Mouse (Mus musculus) kidney, embryonic 14.5 days (tissue): ENCODE data around the gene Vezt. TPM values are rescaled to one million over a fixed set of nuclear protein-coding genes. Genes with fewer than 3 reads are reported as not detected.

Source experiments
- ATAC-seq: fragments of 200-750 bp; cut with Nextera tagmentation; 2 replicates; pipeline ENCODE4 v1.8.0; 2017; ENCODE audit warnings: moderate number of reproducible peaks, mild to moderate bottlenecking, moderate TSS enrichment, moderate library complexity; ENCODE audit not compliant: low FRiP score, low TSS enrichment
- H3K27ac ChIP-seq: fragments of 300-500 bp; sonication (generic); 2 replicates; pipeline ENCODE4 v1.5.1; 2014; ENCODE audit warnings: low read depth, mild to moderate bottlenecking, low read length, moderate library complexity, mixed read lengths
- H3K27me3 ChIP-seq: fragments of 300-500 bp; sonication (generic); 2 replicates; pipeline ENCODE4 v1.6.1; 2014; ENCODE audit warnings: mild to moderate bottlenecking, low read length; ENCODE audit not compliant: control insufficient read depth, insufficient read depth
- H3K36me3 ChIP-seq: fragments of 300-500 bp; sonication (generic); 2 replicates; pipeline ENCODE4 v1.6.1; 2014; ENCODE audit warnings: low read length, mixed read lengths; ENCODE audit not compliant: control insufficient read depth, insufficient read depth
- H3K4me1 ChIP-seq: fragments of 300-500 bp; sonication (generic); 2 replicates; pipeline ENCODE4 v1.6.1; 2014; ENCODE audit warnings: low read length, mixed read lengths; ENCODE audit not compliant: control insufficient read depth, insufficient read depth
- H3K4me2 ChIP-seq: fragments of 300-500 bp; sonication (generic); replicated peaks from 2 replicates; pipeline ENCODE4 v1.6.1; 2014; ENCODE audit warnings: low read depth, mild to moderate bottlenecking, low read length
- H3K4me3 ChIP-seq: fragments of 300-500 bp; sonication (generic); 2 replicates; pipeline ENCODE4 v1.5.1; 2014; ENCODE audit warnings: mild to moderate bottlenecking, low read length
- H3K9ac ChIP-seq: fragments of 300-500 bp; sonication (generic); 2 replicates; pipeline ENCODE4 v1.6.1; 2014; ENCODE audit warnings: low read depth, mild to moderate bottlenecking, low read length, moderate library complexity
- H3K9me3 ChIP-seq: fragments of 300-500 bp; sonication (generic); 2 replicates; pipeline ENCODE4 v1.6.1; 2016; ENCODE audit warnings: low read length; ENCODE audit not compliant: control insufficient read depth
- WGBS: fragments of 180-500 bp; shearing (Covaris S2); extraction: QIAGEN DNeasy Blood & Tissue Kit; methylation state at CpG from one replicate; pipeline ENCODE4 v1.1.7; 2014; 5-methylcytosine and 5-hydroxymethylcytosine counted together
- polyA plus RNA-seq: library from polyadenylated mRNA; unstranded; fragments of >200 nt; fragmentation: Nextera tagmentation; extraction: Ambion mirVana; gene quantifications from 2 replicates; pipeline ENCODE4 v1.2.1, GENCODE M21; 2014

The Vezt gene
- polyA plus RNA-seq, 1 experiment from 2014 or later, result 23.8 TPM

DNA sequence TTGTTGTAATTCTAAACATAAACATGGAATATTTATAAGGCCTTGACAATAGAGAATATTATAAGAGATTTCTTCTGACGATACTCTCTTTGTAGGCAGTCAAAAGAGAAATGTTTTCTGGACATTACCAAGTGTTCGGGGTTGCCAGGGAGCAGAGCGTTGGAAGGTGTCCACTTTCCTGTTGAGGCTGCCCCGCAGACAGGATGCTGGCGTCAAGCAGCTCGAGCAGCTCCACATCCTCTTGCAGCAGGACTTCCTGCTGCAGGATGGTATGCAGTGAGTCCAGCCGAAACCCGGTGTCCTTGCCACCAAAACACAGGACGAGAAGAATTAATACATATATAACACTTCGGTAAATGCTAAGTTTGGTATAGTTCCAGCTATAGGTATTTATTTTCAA lies 35.4 kb downstream of the Vezt start:
- H3K9me3 ChIP-seq, result peaks cover 4% of the 10 kb centered on the region; the same call in 1 of the 2 replicates
- H3K27me3 ChIP-seq, result no peaks in the 10 kb centered on the region
- no peak overlapping the region for H3K27ac ChIP-seq
- no peak overlapping the region for H3K4me2 ChIP-seq
- H3K4me3 ChIP-seq, result no peak overlapping the region
- H3K4me1 ChIP-seq, result no peaks in the 10 kb centered on the region
- ATAC-seq, result no peak
- H3K9ac ChIP-seq, result no peak overlapping the region
- 84% methylated on average over 10 of the region's 10 CpGs for WGBS
- H3K36me3 ChIP-seq, result peaks cover 63% of the 10 kb centered on the region

DNA sequence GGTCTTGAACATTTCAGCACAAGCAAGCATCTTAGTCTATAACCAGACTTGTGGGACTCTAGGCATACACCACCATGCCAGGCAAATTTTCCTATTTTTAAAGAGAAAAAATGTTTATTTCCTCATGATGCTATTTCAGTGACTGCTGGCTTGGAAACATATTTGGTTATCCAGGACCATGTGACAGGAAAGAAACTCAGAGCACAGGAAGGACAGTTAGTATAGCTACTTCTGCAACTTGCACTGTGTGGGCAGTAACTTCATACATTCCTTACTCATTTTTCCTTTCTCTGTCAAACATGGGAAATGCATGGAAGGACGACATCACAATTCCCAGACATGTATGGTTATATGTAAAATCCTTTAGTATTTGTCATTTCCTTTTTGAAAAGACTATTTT lies 36.3 kb downstream of the Vezt start:
- 87% methylated on average over 1 of the region's 1 CpGs for WGBS
- Histone ChIP-seq H3K9ac (no peak overlapping the region), H3K9me3 (peaks cover 4% of the 10 kb centered on the region; the same call in 1 of the 2 replicates), H3K4me1 (no peaks in the 10 kb centered on the region), H3K4me2 (no peak overlapping the region), H3K27me3 (no peaks in the 10 kb centered on the region), H3K4me3 (no peak overlapping the region), H3K36me3 (peaks cover 59% of the 10 kb centered on the region), H3K27ac (0 out of 2 replicates have a peak overlapping the region, but pooled peaks have one; percentile 51)
- no peak for ATAC-seq

DNA sequence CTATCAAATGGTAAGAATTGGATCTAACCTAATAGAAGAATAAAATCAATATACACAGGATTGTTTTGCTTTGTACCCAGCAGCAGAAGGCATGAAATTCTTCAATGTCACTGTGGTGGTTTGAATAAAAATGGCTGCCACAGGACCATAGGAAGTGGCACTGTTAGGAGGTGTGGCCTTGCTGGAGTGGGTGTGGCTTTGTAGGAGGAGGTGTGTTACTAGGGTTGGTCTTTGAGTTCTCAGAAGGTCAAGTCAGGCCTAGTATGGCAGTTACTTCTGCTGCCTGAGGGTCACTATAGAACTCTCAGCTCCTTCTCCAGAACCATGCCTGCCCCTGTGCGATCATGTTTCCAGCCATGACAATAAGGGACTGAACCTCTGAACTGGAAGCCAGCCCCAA lies 40.5 kb downstream of the Vezt start:
- no peaks in the 10 kb centered on the region for H3K27me3 ChIP-seq
- no peaks in the 10 kb centered on the region for H3K9me3 ChIP-seq
- H3K4me2 ChIP-seq, result no peak overlapping the region
- no peak for ATAC-seq
- H3K27ac ChIP-seq, result no peak overlapping the region
- no peak overlapping the region for H3K4me3 ChIP-seq
- peaks cover 56% of the 10 kb centered on the region for H3K36me3 ChIP-seq
- H3K4me1 ChIP-seq, result no peaks in the 10 kb centered on the region
- 97% methylated on average over 1 of the region's 1 CpGs for WGBS
- no peak overlapping the region for H3K9ac ChIP-seq

DNA sequence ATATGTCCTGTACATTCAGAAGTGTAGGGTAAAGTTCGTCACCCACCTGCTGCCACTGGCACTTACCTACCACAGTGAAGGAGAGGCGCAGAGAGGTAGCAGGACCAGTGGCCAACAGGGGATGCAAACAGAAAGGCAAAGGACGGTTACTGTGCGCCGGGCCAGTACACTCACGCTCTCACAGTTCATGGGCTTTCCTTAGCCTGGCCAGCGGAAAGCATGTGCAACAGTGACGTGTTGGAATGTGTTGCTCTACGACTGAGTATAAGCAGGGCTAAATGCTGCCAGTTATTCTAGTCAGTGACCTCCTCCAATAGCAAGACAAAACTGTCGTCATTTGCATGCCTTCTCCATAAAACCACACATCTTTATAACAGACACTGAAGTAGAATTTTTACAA lies 41.5 kb downstream of the Vezt start:
- no peak overlapping the region for H3K9ac ChIP-seq
- no peaks in the 10 kb centered on the region for H3K4me1 ChIP-seq
- no peak overlapping the region for H3K27ac ChIP-seq
- 94% methylated on average over 10 of the region's 10 CpGs for WGBS
- no peaks in the 10 kb centered on the region for H3K27me3 ChIP-seq
- no peaks in the 10 kb centered on the region for H3K9me3 ChIP-seq
- no peak overlapping the region for H3K4me2 ChIP-seq
- peaks cover 56% of the 10 kb centered on the region for H3K36me3 ChIP-seq
- ATAC-seq, result no peak
- no peak overlapping the region for H3K4me3 ChIP-seq

DNA sequence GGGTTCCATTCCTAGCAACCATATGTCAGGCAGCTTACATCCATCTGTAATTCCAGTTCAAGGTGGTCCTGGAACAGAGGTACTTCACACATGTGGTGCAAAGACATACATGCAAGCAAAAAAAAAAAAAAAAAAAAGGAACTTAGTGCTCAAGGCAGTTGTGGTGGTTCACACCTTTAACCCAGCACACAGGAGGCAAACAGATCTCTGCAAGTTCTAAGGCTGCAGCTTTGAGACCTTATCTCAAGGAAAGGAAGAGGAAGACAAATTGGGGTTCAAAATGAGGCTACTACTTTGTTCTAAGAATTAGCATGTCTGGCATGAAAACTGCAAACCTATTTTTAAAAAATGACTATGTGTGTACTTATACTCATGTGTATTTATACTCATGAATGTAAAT lies 50.3 kb downstream of the Vezt start:
- H3K27ac ChIP-seq, result no peak overlapping the region

DNA sequence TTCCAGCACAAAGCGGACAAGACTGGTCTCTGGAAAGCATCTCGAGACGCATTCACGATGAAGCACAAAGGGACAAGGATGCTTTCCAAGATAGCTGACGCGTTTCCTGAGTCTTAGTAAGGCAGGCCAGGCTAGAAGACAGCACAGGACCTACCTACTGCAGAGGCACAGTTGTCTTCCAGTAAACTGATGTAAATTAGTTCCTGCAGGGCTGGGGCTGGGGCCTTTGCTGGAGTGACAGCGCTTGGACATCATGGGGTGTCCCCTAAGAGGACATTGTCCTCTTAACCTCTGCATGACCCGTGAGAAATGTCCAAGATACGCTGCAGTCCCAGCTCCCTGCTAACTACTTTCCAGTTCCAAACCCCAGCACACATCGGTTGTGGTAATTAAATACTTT lies 66.3 kb downstream of the Vezt start:
- Histone ChIP-seq H3K4me1 (no peaks in the 10 kb centered on the region), H3K27me3 (no peaks in the 10 kb centered on the region), H3K9ac (no peak overlapping the region), H3K36me3 (peaks cover 40% of the 10 kb centered on the region), H3K9me3 (no peaks in the 10 kb centered on the region), H3K27ac (no peak overlapping the region), H3K4me3 (no peak overlapping the region), H3K4me2 (no peak overlapping the region)
- 69% methylated on average over 10 of the region's 10 CpGs for WGBS
- no peak for ATAC-seq

More for the DNA sequence above, 50.3 kb downstream of the Vezt start:
- Histone ChIP-seq H3K4me3 (no peak overlapping the region), H3K27me3 (no peaks in the 10 kb centered on the region), H3K9me3 (no peaks in the 10 kb centered on the region), H3K4me1 (no peaks in the 10 kb centered on the region), H3K36me3 (peaks cover 38% of the 10 kb centered on the region), H3K4me2 (no peak overlapping the region), H3K9ac (no peak overlapping the region)
- no peak for ATAC-seq

DNA sequence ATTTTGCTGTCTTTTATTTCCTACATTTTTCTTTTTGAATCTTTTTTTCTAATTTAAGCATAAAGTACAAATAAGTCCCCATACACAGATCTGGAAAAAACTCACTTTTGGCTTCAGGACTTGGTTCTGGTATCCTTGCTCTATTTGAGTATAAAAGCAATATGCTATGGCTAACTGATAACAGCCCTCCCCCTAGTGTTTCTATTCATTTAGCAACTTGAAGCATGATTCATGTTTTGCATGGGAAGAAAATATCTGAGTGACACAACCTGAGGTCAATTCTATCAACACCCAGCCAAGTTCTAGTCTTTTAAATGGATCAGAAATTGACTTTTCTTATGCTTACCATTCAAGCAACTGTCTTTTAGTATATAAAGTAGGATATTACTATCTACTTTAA lies 68.1 kb downstream of the Vezt start:
- H3K4me2 ChIP-seq, result no peak overlapping the region
- no peaks in the 10 kb centered on the region for H3K4me1 ChIP-seq
- H3K4me3 ChIP-seq, result no peak overlapping the region
- peaks cover 25% of the 10 kb centered on the region for H3K36me3 ChIP-seq
- H3K9ac ChIP-seq, result no peak overlapping the region
- H3K27me3 ChIP-seq, result no peaks in the 10 kb centered on the region
- no peaks in the 10 kb centered on the region for H3K9me3 ChIP-seq
- no peak for ATAC-seq
- H3K27ac ChIP-seq, result no peak overlapping the region

DNA sequence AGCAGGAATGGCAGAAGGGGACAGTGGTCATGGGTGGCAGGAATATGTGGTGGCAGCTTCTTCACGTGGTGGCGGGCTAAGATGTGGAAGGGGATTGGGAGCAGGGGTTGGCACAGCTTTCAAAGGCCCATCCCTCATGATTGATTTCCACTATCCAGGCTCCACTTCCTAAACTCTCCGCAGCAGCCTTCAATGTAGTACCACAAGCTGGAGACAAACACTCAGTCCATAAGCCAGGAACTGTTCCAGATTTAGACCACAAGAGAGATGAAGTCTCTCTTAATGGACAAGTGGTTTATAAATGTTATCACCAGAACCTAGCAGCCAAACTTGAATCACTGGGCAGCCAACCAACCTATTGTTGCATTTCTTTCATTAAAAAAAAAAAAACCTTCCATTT lies 81.6 kb downstream of the Vezt start:
- H3K4me2 ChIP-seq, result no peak overlapping the region
- H3K9me3 ChIP-seq, result no peaks in the 10 kb centered on the region
- H3K36me3 ChIP-seq, result no peaks in the 10 kb centered on the region
- no peak overlapping the region for H3K27ac ChIP-seq
- H3K27me3 ChIP-seq, result no peaks in the 10 kb centered on the region
- ATAC-seq, result no peak
- no peak overlapping the region for H3K9ac ChIP-seq
- WGBS, result 82% methylated on average over 3 of the region's 3 CpGs
- no peak overlapping the region for H3K4me3 ChIP-seq
- no peaks in the 10 kb centered on the region for H3K4me1 ChIP-seq

DNA sequence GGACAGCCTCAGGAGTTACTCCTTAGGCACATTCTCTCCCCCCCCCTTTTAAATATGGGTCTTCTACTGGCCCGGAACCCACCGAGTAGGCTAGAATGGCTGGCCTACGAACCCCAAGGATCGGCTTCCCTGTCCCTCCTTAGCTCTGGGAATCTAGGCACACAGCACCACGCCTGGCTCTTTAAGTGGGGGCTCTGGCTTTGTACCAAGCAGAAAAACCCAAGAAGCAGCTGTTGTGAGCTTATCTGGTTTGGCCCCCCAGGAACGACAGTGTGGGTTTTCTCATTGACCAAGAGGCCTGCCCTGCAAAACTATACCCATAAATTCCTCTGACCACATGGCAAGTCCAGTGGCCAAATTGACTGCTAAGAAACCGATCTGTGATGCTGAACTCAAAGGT lies 82.1 kb downstream of the Vezt start:
- Histone ChIP-seq H3K27me3 (no peaks in the 10 kb centered on the region), H3K4me3 (no peak overlapping the region), H3K9ac (no peak overlapping the region), H3K4me2 (no peak overlapping the region), H3K9me3 (no peaks in the 10 kb centered on the region), H3K4me1 (no peaks in the 10 kb centered on the region), H3K36me3 (no peaks in the 10 kb centered on the region), H3K27ac (no peak overlapping the region)
- 76% methylated on average over 7 of the region's 7 CpGs for WGBS
- no peak for ATAC-seq

DNA sequence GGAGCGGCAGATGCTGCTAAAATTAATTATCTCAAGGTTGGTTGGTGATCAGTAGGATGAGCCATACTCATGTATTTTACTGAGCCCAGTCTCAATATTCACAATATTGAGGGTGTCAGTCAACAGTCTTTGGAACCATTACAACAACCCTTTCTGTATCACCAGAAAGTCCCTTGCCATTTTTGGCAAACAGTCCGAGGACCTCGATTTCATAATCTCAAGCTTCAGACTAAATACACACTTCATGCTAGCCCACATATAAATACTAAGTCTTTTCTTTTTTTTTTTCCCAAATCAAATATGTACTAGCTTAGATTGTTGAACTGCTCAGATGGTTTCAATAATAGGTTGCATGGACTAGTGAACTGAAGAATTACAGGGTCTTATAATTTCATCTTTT lies 84.6 kb downstream of the Vezt start:
- Histone ChIP-seq H3K36me3 (no peaks in the 10 kb centered on the region), H3K27me3 (no peaks in the 10 kb centered on the region), H3K9me3 (no peaks in the 10 kb centered on the region), H3K9ac (no peak overlapping the region), H3K4me3 (no peak overlapping the region), H3K27ac (no peak overlapping the region), H3K4me1 (no peaks in the 10 kb centered on the region), H3K4me2 (no peak overlapping the region)
- WGBS, result 89% methylated on average over 3 of the region's 3 CpGs
- no peak for ATAC-seq
